Mouse (Mus musculus): ENCODE measurements around the gene Pcyt1a. TPM values are rescaled to one million over a fixed set of nuclear protein-coding genes. Genes with fewer than 3 reads are reported as not detected.
"Not testable (repeated sequence)": the region's sequence is repeated elsewhere in the genome, so short reads cannot be mapped to it uniquely, and the experiment has no call there.

The Pcyt1a gene
- polyA plus RNA-seq, 1 experiment: 29.3 TPM

GRCm38 (mm10) chr16:32472276-32473015 lies 41.7 kb downstream of the Pcyt1a start:
- DNase-seq (ENCODE audit: low spot score): no peak

GRCm38 (mm10) chr16:32477315-32477714 lies 46.6 kb downstream of the Pcyt1a start:
- no peak for DNase-seq (ENCODE audit: low spot score)

GRCm38 (mm10) chr16:32479415-32479814 lies 48.7 kb downstream of the Pcyt1a start:
- DNase-seq (ENCODE audit: low spot score): no peak

GRCm38 (mm10) chr16:32484431-32484871 lies 53.7 kb downstream of the Pcyt1a start:
- no peak for DNase-seq (ENCODE audit: low spot score)

- no peak for DNase-seq (ENCODE audit: low spot score)
Measured at GRCm38 (mm10) chr16:32485209-32485608, 54.5 kb downstream of the Pcyt1a start.

GRCm38 (mm10) chr16:32486046-32486445 lies 55.3 kb downstream of the Pcyt1a start:
- DNase-seq (ENCODE audit: low spot score): no peak

- DNase-seq (ENCODE audit: low spot score): no peak
Measured at GRCm38 (mm10) chr16:32487234-32488111, 56.8 kb downstream of the Pcyt1a start, which contains the start of gene Slc51a. Gene Slc51a (minus strand): TSS chr16:32487879.

- DNase-seq (ENCODE audit: low spot score): no peak
Measured at GRCm38 (mm10) chr16:32488939-32489338, 58.2 kb downstream of the Pcyt1a start.

- DNase-seq (ENCODE audit: low spot score): not testable (repeated sequence)
Measured at GRCm38 (mm10) chr16:32494371-32494770, 63.6 kb downstream of the Pcyt1a start.

GRCm38 (mm10) chr16:32495965-32496364 lies 65.2 kb downstream of the Pcyt1a start, which contains the start of gene Zdhhc19:
Gene Zdhhc19 (plus strand): TSS chr16:32496265.
- no peak for DNase-seq (ENCODE audit: low spot score)

- no peak for DNase-seq (ENCODE audit: low spot score)
Measured at GRCm38 (mm10) chr16:32498996-32499395, 68.3 kb downstream of the Pcyt1a start.

- peak; percentile 79 for DNase-seq (ENCODE audit: low spot score)
Measured at GRCm38 (mm10) chr16:32499430-32500037, 68.8 kb downstream of the Pcyt1a start.

- DNase-seq (ENCODE audit: low spot score): no peak
Measured at GRCm38 (mm10) chr16:32501459-32501858, 70.7 kb downstream of the Pcyt1a start.

GRCm38 (mm10) chr16:32502621-32503335 lies 72.1 kb downstream of the Pcyt1a start:
- DNase-seq (ENCODE audit: low spot score): no peak

- DNase-seq (ENCODE audit: low spot score): no peak
Measured at GRCm38 (mm10) chr16:32503633-32504032, 72.9 kb downstream of the Pcyt1a start.

- no peak for DNase-seq (ENCODE audit: low spot score)
Measured at GRCm38 (mm10) chr16:32506298-32506697, 75.6 kb downstream of the Pcyt1a start.

- no peak for DNase-seq (ENCODE audit: low spot score)
Measured at GRCm38 (mm10) chr16:32506868-32507267, 76.1 kb downstream of the Pcyt1a start.

GRCm38 (mm10) chr16:32507407-32507806 lies 76.7 kb downstream of the Pcyt1a start:
- no peak for DNase-seq (ENCODE audit: low spot score)

GRCm38 (mm10) chr16:32508035-32508434 lies 77.3 kb downstream of the Pcyt1a start:
- no peak for DNase-seq (ENCODE audit: low spot score)

- DNase-seq (ENCODE audit: low spot score): no peak
Measured at GRCm38 (mm10) chr16:32508506-32509065, 77.9 kb downstream of the Pcyt1a start.
